Mouse (Mus musculus): ENCODE data around the gene Coq2.

Gene Coq2

DNA sequence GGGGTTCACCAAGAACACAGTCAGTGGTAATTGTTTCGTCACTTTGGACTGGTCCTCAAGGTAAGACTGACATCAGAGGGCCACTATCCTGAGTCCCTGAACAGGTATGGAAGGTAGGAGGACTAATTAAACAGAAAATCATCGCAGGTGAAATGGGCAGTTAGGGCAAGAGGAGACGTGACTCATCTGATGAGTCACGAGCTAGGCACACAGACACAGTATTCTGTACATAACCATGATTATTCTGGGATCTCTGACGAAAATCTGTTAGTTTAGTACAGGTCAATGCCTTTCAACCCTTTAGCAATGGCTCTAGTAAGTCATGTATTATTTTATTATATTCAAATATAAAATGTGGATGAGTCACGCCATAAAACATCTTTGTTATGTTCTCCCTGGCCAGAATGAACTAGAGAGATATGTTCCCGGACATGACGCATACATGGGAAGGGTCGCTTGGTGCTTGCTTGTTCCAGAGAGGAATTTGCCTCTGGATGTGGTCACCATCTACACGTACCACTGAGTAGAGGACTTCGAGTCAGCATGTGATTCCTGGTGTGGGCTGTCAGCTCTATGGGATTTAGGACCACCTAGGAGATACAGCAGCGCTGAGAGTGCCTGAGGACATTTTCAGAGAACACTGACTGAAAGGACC is 52.3 kb downstream of the Coq2 start:
- no peak for DNase-seq (ENCODE audit: extremely low spot score, low read depth, low spot score)

DNA sequence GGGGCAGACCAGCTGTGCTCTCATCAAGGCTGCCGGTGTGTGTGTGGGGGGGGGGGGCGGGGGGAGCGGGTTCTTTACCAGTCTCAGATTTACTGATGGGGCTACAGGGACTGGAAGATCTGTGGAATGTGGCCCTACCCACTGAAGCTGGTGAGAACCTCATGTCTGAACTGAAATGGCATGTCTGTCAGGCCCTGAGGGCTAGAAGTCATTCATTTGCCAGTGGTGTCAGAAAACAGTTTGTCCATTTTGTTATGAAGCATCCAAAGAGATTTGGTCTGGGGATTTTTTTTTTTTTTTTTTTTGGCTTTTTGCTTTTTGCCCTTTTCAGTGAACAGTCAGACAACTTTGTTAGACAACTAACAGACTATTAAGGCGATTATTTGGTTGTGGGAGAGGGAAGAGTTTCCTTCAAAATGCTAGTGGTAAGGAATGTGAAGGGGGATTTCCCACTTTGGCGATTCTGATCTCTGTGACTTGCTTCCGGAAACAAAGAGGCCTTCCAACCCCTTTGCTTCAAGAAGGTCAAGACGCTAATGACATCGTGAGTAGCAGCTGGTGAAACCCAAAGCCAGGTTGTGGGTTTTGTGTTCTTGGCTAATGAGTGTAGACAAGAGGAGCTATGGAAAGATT is 52.9 kb downstream of the Coq2 start:
- no peak for DNase-seq (ENCODE audit: extremely low spot score, low read depth, low spot score)

DNA sequence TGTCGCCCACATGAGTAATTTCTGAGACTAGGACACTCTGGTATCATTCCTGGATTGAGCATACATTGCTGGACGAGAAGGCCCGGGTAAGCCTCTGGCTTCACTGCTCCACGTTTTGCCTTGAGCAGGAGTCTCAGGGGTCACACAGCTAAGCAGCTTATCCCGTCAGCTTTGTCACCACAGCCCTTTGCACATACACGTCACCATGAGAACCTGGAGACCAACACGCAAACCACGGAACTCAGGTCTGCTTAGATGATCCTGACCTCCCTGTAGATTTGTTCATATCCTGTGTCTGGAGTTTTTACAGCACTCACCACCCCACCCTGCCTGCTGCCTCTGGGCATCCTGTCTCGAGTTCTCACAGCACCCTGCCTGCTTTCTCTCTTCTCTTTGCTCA is 54.0 kb downstream of the Coq2 start:
- DNase-seq (ENCODE audit: extremely low spot score, low read depth, low spot score): no peak

DNA sequence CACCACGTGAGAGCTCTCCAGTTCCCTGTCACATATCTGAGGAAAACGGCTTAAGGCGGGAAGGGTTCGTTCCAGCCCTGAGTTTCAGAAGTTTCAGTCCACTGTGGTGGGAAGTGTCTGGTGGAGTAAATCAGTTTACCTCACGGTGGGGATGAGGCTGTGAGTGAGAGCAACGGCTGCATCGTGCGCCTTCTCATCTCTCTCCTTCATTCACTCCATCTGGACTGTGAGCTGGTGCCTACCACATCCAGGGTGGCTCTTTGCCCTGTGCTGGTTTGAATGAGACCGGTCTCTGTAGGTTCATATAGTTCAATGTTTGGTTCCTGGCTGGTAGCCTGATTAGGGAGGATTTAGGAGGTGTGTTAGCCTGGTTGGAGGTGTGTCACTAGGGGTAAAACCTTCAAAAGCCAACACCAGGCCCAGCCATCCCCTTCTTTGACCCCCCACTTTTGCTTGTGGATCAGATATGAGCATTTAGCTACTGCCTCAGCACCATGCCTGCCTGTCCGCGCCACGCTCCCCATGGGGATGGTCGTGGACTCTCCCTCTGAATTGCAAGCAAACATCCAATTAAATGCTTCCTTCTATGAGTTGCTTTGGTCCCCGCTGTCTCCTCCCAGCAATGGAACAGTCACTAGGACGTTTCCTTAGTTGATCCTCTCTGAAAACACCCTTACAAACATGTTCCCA is 55.2 kb downstream of the Coq2 start:
- DNase-seq (ENCODE audit: extremely low spot score, low read depth, low spot score): no peak

DNA sequence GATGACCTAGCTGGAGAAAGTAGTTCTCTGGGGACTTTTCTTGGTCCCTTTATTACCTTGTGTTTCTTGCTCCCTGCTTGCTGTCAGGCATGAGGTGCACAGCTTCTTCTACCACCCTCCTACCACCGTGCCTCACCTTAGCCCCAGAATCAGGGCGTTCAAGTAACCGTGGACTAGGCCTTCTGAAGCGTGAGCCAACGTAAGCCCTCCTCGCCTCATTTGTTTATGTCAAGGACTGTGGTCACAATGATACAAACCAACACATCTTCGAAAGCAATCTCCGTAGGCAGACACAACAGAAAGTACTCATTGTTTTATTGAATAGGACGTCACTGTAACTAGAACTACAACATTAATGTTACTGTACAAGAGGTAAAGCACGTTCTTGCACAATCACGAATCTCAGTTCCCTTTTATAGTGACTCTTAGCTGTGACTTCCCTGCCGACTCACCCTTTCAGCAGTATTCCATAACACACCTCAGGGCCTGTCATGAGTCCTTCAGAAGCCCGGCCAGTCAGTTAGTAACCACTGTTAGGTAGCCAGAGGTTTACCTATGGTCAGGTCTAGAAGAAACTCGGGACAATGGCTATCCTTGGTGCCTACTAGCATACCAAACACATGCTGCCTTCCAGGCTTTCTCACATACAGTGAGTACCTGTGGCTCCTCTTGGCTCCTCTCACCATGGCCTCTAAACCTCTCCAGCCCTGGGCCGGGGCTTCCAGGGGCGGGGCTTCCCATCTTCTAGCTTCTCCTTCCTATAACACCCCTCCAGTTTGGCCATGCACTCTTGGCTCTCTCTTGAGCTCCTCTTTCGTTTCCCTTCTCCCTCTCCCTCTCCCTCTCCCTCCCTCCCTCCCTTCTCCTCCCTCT is 60.8 kb downstream of the Coq2 start:
- no peak for DNase-seq (ENCODE audit: extremely low spot score, low read depth, low spot score)

DNA sequence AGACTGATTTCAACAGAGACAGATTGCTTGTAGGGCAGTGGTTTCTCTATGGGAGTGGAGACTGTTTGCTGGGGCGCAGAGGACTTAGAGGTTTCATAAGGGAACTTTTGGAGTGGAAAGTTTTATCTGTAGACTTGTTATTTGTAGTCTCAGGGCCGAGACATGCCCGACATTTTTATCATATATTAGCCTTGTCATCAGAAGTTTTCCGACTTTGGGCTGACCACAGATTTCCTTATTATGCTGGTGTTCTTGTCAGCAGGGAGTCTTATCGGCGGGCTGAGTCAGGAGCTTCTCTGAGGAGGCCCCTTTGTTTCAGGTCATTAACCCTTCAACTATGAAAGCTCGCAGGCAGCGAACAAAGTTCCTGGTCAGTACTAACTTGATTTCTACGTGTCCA is 67.1 kb downstream of the Coq2 start:
- no peak for DNase-seq (ENCODE audit: extremely low spot score, low read depth, low spot score)

DNA sequence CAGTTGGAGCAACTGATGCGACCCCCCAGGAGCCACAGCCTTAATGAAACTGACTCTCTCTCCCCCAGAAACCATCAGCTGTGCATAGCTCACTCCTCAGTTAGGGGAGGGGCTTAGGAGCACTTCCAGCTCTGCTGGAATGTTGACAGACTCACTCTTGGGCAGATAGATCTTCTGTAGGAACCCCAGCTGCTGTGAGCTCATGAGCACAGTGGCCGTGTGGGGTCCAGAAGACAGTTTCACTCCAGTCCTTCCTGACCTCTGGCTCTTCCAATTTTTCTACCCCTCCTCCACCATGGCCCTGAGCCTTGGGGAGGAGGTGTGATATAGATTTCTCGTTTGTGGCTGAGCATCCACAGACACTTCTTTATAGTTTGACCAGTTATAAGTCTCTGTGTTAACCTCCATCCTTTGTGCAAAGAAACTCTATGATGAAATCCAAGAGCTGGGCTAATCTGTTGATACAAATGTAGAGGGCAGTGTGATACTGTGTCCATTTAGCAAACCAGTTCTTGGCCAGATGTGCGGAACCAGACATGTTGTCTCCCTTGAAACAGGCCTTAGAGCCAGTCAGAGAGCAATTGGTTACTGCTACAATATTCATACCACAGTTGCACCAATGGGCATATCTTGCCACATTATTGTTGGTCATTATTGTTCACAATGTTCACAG is 67.7 kb downstream of the Coq2 start:
- DNase-seq (ENCODE audit: extremely low spot score, low read depth, low spot score): no peak

DNA sequence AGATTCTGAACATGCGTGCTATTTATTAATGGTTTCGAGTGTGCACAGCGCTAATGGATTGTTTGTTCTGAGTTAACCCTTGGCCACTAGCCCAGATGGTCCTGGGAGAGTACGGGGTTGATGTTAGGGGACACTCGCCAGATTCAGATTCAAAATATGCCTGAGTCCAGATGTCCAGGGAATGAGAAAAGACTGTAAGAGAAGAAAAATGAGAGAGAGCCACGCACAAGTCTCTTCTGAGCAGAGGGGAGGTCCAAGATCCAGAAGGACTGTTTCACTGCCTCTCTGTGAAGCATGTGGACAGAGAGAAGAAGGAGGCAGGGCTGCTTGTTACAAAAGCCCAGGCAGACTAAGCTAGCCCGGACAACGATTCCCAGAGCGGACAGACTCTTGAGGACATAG is 69.1 kb downstream of the Coq2 start:
- DNase-seq (ENCODE audit: extremely low spot score, low read depth, low spot score): no peak
